Mouse (Mus musculus) neural tube, embryonic 12.5 days (tissue): ENCODE measurements around the gene Stk31. TPM values are rescaled to one million over a fixed set of nuclear protein-coding genes. Genes with fewer than 3 reads are reported as not detected.
A peak's percentile ranks its signal among the peaks of the same experiment; 100 is the strongest.
"Not testable (repeated sequence)": the region's sequence is repeated elsewhere in the genome, so short reads cannot be mapped to it uniquely, and the experiment has no call there.

Source experiments
- ATAC-seq: fragments of 200-750 bp; cut with Nextera tagmentation; 2 replicates; pipeline ENCODE4 v1.8.0; 2017; ENCODE audit warnings: low read depth, mild to moderate bottlenecking, moderate TSS enrichment, moderate library complexity; ENCODE audit not compliant: low FRiP score
- H3K27ac ChIP-seq: fragments of 300-500 bp; sonication (generic); 2 replicates; pipeline ENCODE4 v1.5.1; 2016
- H3K27me3 ChIP-seq: fragments of 300-500 bp; sonication (generic); replicated peaks from 2 replicates; pipeline ENCODE4 v1.6.1; 2016; ENCODE audit warnings: mild to moderate bottlenecking
- H3K36me3 ChIP-seq: fragments of 300-500 bp; sonication (generic); 2 replicates; pipeline ENCODE4 v1.6.1; 2016; ENCODE audit warnings: mild to moderate bottlenecking
- H3K4me1 ChIP-seq: fragments of 300-500 bp; sonication (generic); 2 replicates; pipeline ENCODE4 v1.6.1; 2016
- H3K4me2 ChIP-seq: fragments of 300-500 bp; sonication (generic); replicated peaks from 2 replicates; pipeline ENCODE4 v1.6.1; 2016; ENCODE audit warnings: mild to moderate bottlenecking
- H3K4me3 ChIP-seq: fragments of 300-500 bp; sonication (generic); 2 replicates; pipeline ENCODE4 v1.5.1; 2016
- H3K9ac ChIP-seq: fragments of 300-500 bp; sonication (generic); 2 replicates; pipeline ENCODE4 v1.6.1; 2016; ENCODE audit warnings: mild to moderate bottlenecking
- H3K9me3 ChIP-seq: fragments of 300-500 bp; sonication (generic); 2 replicates; pipeline ENCODE4 v1.6.1; 2016; ENCODE audit warnings: mild to moderate bottlenecking
- WGBS: fragments of 180-500 bp; shearing (Covaris S2); methylation state at CpG from one replicate; pipeline ENCODE4 v1.1.7; 2016; 5-methylcytosine and 5-hydroxymethylcytosine counted together
- polyA plus RNA-seq: library from polyadenylated mRNA; unstranded; fragments of >200 nt; fragmentation: Nextera tagmentation; extraction: Ambion mirVana; gene quantifications from 2 replicates; pipeline ENCODE4 v1.2.1, GENCODE M21; 2016

Stk31 gene
- polyA plus RNA-seq, 1 experiment from 2014 or later = not detected

DNA sequence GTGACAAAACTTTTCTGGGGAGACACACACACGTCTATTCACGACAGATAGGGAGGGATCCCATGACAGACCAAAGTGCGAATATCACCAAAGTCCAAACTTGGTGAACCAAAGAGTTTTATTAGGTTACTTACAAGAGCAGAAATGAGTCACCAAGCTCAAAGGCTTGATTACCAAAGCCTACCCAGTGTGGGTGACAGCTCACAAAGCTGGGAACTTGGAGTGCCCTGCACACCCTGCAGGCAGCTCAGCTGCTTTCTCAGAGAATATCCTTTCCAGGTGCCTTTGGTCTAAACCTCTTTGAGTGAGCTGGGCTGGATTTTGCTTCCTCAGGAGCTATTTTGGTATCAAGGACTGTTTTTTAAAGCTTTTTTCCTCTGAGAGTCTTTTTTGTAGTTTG is 15.4 kb downstream of the Stk31 start:
- Histone ChIP-seq H3K27me3 (no peaks in the 10 kb centered on the region), H3K4me1 (no peaks in the 10 kb centered on the region), H3K36me3 (no peaks in the 10 kb centered on the region), H3K27ac (no peak overlapping the region), H3K4me2 (no peak overlapping the region), H3K9ac (no peak overlapping the region), H3K9me3 (no peaks in the 10 kb centered on the region), H3K4me3 (no peak overlapping the region)
- no peak for ATAC-seq
- 88% methylated on average over 3 of the region's 3 CpGs for WGBS

DNA sequence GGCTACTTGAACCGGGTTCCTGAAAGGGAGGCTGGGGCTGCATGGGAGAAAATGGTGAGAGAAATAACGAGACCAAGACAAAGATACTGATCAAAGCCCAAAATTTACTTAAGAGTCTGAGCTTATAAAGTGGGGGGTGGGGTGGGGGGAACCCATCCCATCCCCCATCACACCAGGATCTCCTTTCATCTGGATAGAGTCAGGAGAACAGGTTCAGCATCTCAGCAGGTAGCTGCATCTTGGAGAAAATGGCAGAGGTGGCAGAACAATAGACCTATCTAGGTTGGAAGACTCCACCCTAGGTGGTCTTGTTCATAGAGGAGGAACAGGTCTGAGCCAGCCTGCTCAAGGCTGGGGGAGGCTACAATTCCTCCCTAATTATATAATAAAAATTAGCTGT is 17.6 kb downstream of the Stk31 start:
- H3K4me3 ChIP-seq, H3K36me3 ChIP-seq, H3K9ac ChIP-seq, ATAC-seq, H3K4me1 ChIP-seq, H3K27ac ChIP-seq, H3K27me3 ChIP-seq, H3K4me2 ChIP-seq, H3K9me3 ChIP-seq: not testable (repeated sequence)
- WGBS = 71% methylated on average over 2 of the region's 2 CpGs

DNA sequence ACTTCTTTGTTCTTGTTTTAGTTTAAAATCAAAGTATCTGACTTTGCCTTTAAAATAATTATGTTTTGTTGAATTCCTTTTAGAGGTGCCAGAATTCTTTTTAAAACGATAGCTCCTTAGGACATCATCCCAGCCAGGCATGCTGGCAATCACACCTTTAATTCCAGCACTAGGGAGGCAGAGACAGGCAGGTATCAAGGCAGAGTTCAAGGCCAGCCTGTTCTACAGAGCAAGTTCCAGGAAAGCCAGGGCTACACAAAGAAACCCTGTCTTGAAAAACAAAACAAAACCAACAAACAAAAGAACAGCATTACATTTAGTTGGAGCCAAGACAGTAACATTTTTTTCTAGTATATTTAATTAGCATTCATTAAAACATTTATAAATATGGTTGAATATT is 20.6 kb downstream of the Stk31 start:
- Histone ChIP-seq H3K9me3 (no peaks in the 10 kb centered on the region), H3K36me3 (no peaks in the 10 kb centered on the region), H3K9ac (no peak overlapping the region), H3K27ac (no peak overlapping the region), H3K27me3 (no peaks in the 10 kb centered on the region), H3K4me2 (no peak overlapping the region), H3K4me3 (no peak overlapping the region), H3K4me1 (no peaks in the 10 kb centered on the region)
- ATAC-seq = no peak
- WGBS = 73% methylated on average over 1 of the region's 1 CpGs

DNA sequence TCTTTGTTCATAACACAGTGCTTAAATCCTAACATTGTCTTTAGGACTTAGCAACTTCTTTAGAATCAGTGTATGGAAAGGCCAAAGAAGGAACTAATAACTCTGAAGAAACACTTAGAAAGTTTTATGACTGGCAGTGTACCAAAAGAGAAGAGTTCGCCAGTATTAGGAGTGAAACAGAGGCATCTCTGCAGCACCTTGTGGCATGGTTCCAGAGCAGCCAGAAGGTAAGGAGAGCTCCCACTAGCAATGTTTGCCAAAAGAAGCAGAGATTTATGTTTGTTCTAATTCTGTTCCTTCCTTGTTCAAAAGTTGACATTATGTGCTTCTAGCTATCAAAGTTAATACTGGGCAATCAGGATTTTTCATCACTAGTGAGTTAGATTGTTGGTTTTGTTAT is 41.9 kb downstream of the Stk31 start:
- no peak overlapping the region for H3K4me2 ChIP-seq
- H3K9ac ChIP-seq = no peak overlapping the region
- no peak overlapping the region for H3K4me3 ChIP-seq
- H3K4me1 ChIP-seq = no peaks in the 10 kb centered on the region
- no peaks in the 10 kb centered on the region for H3K9me3 ChIP-seq
- WGBS = 72% methylated on average over 1 of the region's 1 CpGs
- no peak for ATAC-seq
- H3K36me3 ChIP-seq = no peaks in the 10 kb centered on the region
- no peak overlapping the region for H3K27ac ChIP-seq
- no peaks in the 10 kb centered on the region for H3K27me3 ChIP-seq

DNA sequence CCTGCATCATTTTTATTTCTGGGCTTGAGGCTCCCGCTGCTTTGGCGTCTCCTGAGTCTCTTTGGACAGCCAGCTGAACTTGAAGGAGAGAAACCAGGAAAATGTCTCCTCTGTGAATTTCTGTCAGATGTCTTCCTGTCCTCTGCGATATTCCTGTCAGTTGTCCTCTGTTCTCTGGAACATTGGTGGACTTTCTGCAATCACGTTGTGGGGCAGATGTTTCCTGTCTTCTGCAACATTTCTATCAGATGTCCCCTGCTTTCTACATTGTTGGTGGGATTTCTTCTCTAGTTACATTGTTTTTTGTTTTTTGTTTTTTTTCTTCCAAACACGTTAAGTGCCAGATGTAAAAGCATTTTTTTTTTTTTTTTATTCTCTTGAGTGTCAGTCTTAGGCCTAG is 62.7 kb downstream of the Stk31 start:
- Histone ChIP-seq H3K4me3 (no peak overlapping the region), H3K9ac (no peak overlapping the region), H3K4me2 (no peak overlapping the region), H3K4me1 (no peaks in the 10 kb centered on the region), H3K27ac (no peak overlapping the region), H3K9me3 (no peaks in the 10 kb centered on the region), H3K36me3 (no peaks in the 10 kb centered on the region), H3K27me3 (no peaks in the 10 kb centered on the region)
- no peak for ATAC-seq
- WGBS = 85% methylated on average over 5 of the region's 5 CpGs

DNA sequence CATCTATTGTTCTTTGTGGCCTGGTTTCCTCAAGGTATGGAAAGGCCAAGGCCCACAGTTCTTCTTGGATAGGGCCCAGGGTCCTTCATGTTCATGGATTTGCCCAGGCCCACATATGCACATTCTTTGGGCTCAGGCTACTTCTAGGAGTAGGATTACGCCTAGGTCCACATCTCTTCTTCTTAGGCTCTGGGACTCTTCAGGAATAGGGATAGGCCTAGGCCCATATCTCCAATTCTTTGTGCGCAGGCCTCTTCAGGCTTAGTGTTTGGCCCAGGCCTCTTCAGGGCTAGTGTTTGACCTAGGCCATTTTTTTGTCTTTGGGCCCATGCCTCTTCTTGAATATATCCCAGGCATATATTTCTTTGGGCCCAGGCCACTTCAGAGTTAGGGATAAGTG is 87.8 kb downstream of the Stk31 start:
- no peak overlapping the region for H3K4me2 ChIP-seq
- H3K4me3 ChIP-seq = no peak overlapping the region
- no peak overlapping the region for H3K27ac ChIP-seq
- 93% methylated on average over 2 of the region's 2 CpGs for WGBS
- H3K27me3 ChIP-seq = no peaks in the 10 kb centered on the region
- H3K36me3 ChIP-seq = no peaks in the 10 kb centered on the region
- H3K9ac ChIP-seq = no peak overlapping the region
- ATAC-seq = no peak
- H3K9me3 ChIP-seq = 0 out of 2 replicates have a peak, but pooled peaks cover 8% of the 10 kb centered on the region
- H3K4me1 ChIP-seq = no peaks in the 10 kb centered on the region

DNA sequence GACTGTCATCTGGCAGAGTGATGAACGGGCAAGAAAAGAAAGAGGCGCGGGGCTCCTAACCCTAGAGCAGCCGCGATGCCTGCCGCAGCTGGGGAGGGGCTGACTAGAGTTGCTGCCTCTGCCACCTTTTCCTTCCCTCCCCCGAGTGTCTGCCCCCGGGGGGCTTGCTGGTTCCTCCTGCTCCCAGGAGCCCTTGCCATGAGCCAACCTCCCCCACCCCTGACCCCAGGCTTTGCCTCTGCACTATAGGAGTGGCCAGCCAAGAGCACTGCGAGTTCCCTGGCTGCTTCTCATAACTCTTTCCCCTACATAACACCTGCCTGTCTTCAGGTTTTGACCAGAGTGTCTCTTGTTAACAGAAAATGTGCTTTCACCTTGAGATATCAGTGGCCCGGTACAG is 96.1 kb downstream of the Stk31 start:
- H3K4me2 ChIP-seq = no peak overlapping the region
- no peak for ATAC-seq
- WGBS = 90% methylated on average over 10 of the region's 10 CpGs
- no peaks in the 10 kb centered on the region for H3K4me1 ChIP-seq
- H3K9ac ChIP-seq = no peak overlapping the region
- no peaks in the 10 kb centered on the region for H3K9me3 ChIP-seq
- H3K4me3 ChIP-seq = no peak overlapping the region
- H3K27ac ChIP-seq = no peak overlapping the region
- H3K36me3 ChIP-seq = no peaks in the 10 kb centered on the region
- no peaks in the 10 kb centered on the region for H3K27me3 ChIP-seq

DNA sequence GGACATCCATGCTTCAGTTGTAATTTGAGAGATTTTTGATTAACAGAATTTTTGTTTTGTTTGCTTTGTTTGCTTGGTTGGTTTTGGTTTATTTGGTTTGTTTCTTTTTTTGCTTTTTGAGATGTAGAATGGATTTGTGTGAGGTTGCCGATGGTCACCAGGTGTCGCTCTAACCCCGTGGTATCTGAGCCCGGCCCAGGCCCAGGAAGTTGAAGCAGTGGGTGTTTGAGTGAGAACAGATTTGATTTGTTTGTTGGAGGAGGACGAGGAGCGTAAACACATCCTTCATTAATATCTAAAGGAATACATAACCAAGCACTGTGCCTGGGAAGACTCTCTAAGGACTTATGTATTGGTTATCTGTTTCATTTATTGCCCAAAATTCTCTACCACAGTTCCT is 123.6 kb downstream of the Stk31 start:
- no peak overlapping the region for H3K4me3 ChIP-seq
- H3K27ac ChIP-seq = no peak overlapping the region
- no peak overlapping the region for H3K4me2 ChIP-seq
- ATAC-seq = 0 out of 2 replicates have a peak, but pooled peaks have one; percentile 25
- no peaks in the 10 kb centered on the region for H3K36me3 ChIP-seq
- H3K27me3 ChIP-seq = no peaks in the 10 kb centered on the region
- H3K9ac ChIP-seq = no peak overlapping the region
- 8% methylated on average over 6 of the region's 6 CpGs for WGBS
- H3K4me1 ChIP-seq = no peaks in the 10 kb centered on the region
- no peaks in the 10 kb centered on the region for H3K9me3 ChIP-seq

Other genes with a start within 250 kb of the Stk31 start
- gene Igf2bp3, start 180.6 kb upstream of the Stk31 start, polyA plus RNA-seq = 94.0 and 95.9 TPM in 2 replicates
- gene Tra2a, start 131.6 kb upstream of the Stk31 start, polyA plus RNA-seq = 152 and 166 TPM in 2 replicates
- 6.5 and 7.0 TPM in 2 replicates for gene Ccdc126, start 76.3 kb upstream of the Stk31 start, polyA plus RNA-seq
- gene Fam221a, start 27.9 kb upstream of the Stk31 start, polyA plus RNA-seq = 4.2 and 4.4 TPM in 2 replicates